Mouse (Mus musculus): ENCODE measurements around the gene Ptpro. TPM values are rescaled to one million over a fixed set of nuclear protein-coding genes. Genes with fewer than 3 reads are reported as not detected.

Ptpro gene
- polyA plus RNA-seq, 1 experiment from 2014 or later = 2.6 TPM

- no peaks in the 10 kb centered on the region for H3K9me3 ChIP-seq (replicated peaks)
- H3K4me2 ChIP-seq (replicated peaks) = no peak overlapping the region
- whole genome bisulfite sequencing = 62% methylated on average over 3 of the region's 3 CpGs
- ATAC-seq (ENCODE audit: insufficient number of reproducible peaks, low FRiP score, low TSS enrichment, low read depth) = no peak
- H3K4me3 ChIP-seq (replicated peaks) = no peak overlapping the region
- no peaks in the 10 kb centered on the region for H3K4me1 ChIP-seq
- H3K36me3 ChIP-seq = no peaks in the 10 kb centered on the region
- no peaks in the 10 kb centered on the region for H3K27me3 ChIP-seq
- H3K27ac ChIP-seq (replicated peaks) = no peak overlapping the region
- H3K9ac ChIP-seq = no peak overlapping the region
Measured at GRCm38 (mm10) chr6:137331826-137332225, 79.7 kb downstream of the Ptpro start.

DNA sequence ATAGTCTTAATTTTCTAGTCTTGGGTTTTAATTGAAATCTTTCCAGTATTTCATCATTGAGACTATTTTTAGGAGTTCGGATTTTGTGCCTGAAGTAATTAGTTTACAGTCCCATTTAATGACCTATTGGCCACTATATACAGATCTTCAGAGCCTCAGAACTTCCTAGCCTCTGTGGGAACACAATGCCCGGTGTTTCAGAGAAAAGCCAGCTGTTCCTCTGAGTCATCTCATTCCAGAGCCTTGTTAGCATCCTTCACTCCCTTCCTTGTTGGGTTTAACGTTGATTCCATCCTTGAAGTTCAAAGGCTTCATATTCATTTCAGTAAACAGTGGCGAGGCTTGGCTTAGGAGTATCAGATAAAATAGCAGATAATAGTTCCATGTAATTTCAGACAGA, 87.0 kb downstream of the Ptpro start:
- Histone ChIP-seq H3K4me1 (peaks cover 5% of the 10 kb centered on the region; the same call in 1 of the 2 replicates), H3K36me3 (no peaks in the 10 kb centered on the region), H3K27me3 (no peaks in the 10 kb centered on the region), H3K9ac (no peak overlapping the region), H3K4me2 (replicated peaks) (no peak overlapping the region), H3K27ac (replicated peaks) (no peak overlapping the region), H3K4me3 (replicated peaks) (no peak overlapping the region), H3K9me3 (replicated peaks) (no peaks in the 10 kb centered on the region)
- ATAC-seq (ENCODE audit: insufficient number of reproducible peaks, low FRiP score, low TSS enrichment, low read depth) = no peak
- 43% methylated on average over 4 of the region's 4 CpGs for WGBS

GRCm38 (mm10) chr6:137343688-137344441, 91.7 kb downstream of the Ptpro start:
- Histone ChIP-seq H3K4me3 (replicated peaks) (no peak overlapping the region), H3K4me2 (replicated peaks) (no peak overlapping the region), H3K27me3 (no peaks in the 10 kb centered on the region), H3K4me1 (peaks cover 5% of the 10 kb centered on the region; the same call in 1 of the 2 replicates), H3K9me3 (replicated peaks) (no peaks in the 10 kb centered on the region), H3K36me3 (no peaks in the 10 kb centered on the region), H3K27ac (replicated peaks) (no peak overlapping the region), H3K9ac (no peak overlapping the region)
- 48% methylated on average over 5 of the region's 5 CpGs for whole genome bisulfite sequencing
- peak; percentile 60 for ATAC-seq (ENCODE audit: insufficient number of reproducible peaks, low FRiP score, low TSS enrichment, low read depth)

GRCm38 (mm10) chr6:137360166-137360565, 108.0 kb downstream of the Ptpro start:
- Histone ChIP-seq H3K4me3 (replicated peaks) (no peak overlapping the region), H3K4me2 (replicated peaks) (no peak overlapping the region), H3K9ac (no peak overlapping the region), H3K9me3 (replicated peaks) (no peaks in the 10 kb centered on the region), H3K4me1 (peaks cover 7% of the 10 kb centered on the region), H3K27ac (replicated peaks) (no peak overlapping the region), H3K36me3 (no peaks in the 10 kb centered on the region), H3K27me3 (no peaks in the 10 kb centered on the region)
- WGBS = 80% methylated on average over 7 of the region's 7 CpGs
- ATAC-seq (ENCODE audit: insufficient number of reproducible peaks, low FRiP score, low TSS enrichment, low read depth) = no peak

DNA sequence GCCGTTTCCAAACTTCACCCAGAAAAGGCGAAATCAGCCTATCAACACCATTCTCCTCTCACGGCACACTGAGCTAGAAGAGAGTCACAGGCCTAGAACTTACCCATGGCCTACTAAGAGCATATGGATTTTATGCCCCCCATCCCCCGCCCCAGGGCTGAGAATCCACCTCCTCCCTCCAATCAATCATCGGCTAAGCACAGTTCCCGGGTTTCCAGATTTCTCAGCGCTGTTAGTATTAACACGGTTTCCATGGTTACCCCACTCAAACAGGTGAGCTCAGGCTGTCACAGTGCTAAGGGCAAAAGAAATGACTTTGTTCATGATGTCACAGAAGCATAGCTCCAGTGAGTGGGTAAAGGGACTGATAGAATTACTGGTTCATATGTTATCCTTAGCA, 110.1 kb downstream of the Ptpro start:
- Histone ChIP-seq H3K27me3 (no peaks in the 10 kb centered on the region), H3K27ac (replicated peaks) (no peak overlapping the region), H3K4me2 (replicated peaks) (no peak overlapping the region), H3K9me3 (replicated peaks) (no peaks in the 10 kb centered on the region), H3K36me3 (no peaks in the 10 kb centered on the region), H3K4me1 (peaks cover 7% of the 10 kb centered on the region), H3K9ac (no peak overlapping the region), H3K4me3 (replicated peaks) (no peak overlapping the region)
- WGBS = 53% methylated on average over 8 of the region's 8 CpGs
- ATAC-seq (ENCODE audit: insufficient number of reproducible peaks, low FRiP score, low TSS enrichment, low read depth) = no peak

DNA sequence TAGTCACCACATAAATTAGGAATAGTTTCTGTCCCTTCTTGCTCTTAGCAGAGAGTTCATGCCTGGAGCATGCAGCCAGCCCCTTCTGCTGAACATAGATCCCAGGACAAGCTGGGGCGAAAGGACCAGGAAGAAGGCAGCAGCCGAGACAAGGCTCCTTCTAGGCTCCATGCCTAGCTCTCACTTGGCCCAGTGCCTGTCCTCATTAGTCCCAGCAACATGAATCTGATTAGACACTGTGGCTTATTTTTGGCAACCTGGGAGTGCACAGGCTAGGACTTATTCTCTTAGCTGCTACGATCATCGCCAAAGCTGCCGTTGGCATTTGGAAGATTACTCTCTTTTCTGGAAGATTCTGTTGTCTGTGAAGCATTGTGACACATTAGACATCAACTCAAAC, 112.6 kb downstream of the Ptpro start:
- Histone ChIP-seq H3K4me2 (replicated peaks) (no peak overlapping the region), H3K27ac (replicated peaks) (no peak overlapping the region), H3K4me3 (replicated peaks) (no peak overlapping the region), H3K4me1 (peaks cover 7% of the 10 kb centered on the region), H3K9me3 (replicated peaks) (no peaks in the 10 kb centered on the region), H3K27me3 (no peaks in the 10 kb centered on the region), H3K36me3 (no peaks in the 10 kb centered on the region), H3K9ac (no peak overlapping the region)
- WGBS = 40% methylated on average over 5 of the region's 5 CpGs
- ATAC-seq (ENCODE audit: insufficient number of reproducible peaks, low FRiP score, low TSS enrichment, low read depth) = no peak

GRCm38 (mm10) chr6:137365637-137366036, 113.5 kb downstream of the Ptpro start:
- no peaks in the 10 kb centered on the region for H3K9me3 ChIP-seq (replicated peaks)
- no peaks in the 10 kb centered on the region for H3K36me3 ChIP-seq
- 77% methylated on average over 2 of the region's 2 CpGs for WGBS
- no peak overlapping the region for H3K4me3 ChIP-seq (replicated peaks)
- H3K27ac ChIP-seq (replicated peaks) = no peak overlapping the region
- no peaks in the 10 kb centered on the region for H3K27me3 ChIP-seq
- H3K9ac ChIP-seq = no peak overlapping the region
- peaks cover 7% of the 10 kb centered on the region for H3K4me1 ChIP-seq
- no peak overlapping the region for H3K4me2 ChIP-seq (replicated peaks)
- ATAC-seq (ENCODE audit: insufficient number of reproducible peaks, low FRiP score, low TSS enrichment, low read depth) = no peak

DNA sequence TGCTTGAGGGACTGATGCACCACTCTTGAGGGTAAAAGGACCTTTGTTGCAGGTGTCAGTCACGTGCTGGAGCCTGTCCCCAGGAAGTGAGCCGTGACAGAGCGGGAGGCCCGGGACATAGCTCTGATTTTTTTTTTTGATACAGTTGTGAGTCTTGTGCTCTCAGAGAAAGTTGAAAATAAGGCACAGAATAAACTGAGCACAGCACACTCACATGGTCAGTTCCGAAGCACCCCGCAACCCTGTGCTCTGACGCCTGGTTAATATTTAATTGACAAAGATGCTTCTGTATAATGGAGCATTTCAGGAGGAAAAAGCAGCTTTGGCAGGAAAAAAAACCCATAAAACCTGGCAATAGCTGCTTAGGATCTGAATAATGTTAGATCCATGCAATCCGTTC, 118.6 kb downstream of the Ptpro start:
- no peak overlapping the region for H3K9ac ChIP-seq
- 60% methylated on average over 8 of the region's 8 CpGs for WGBS
- no peaks in the 10 kb centered on the region for H3K27me3 ChIP-seq
- no peak overlapping the region for H3K27ac ChIP-seq (replicated peaks)
- H3K4me1 ChIP-seq = no peaks in the 10 kb centered on the region
- no peaks in the 10 kb centered on the region for H3K9me3 ChIP-seq (replicated peaks)
- ATAC-seq (ENCODE audit: insufficient number of reproducible peaks, low FRiP score, low TSS enrichment, low read depth) = no peak
- H3K4me3 ChIP-seq (replicated peaks) = no peak overlapping the region
- no peak overlapping the region for H3K4me2 ChIP-seq (replicated peaks)
- H3K36me3 ChIP-seq = no peaks in the 10 kb centered on the region

DNA sequence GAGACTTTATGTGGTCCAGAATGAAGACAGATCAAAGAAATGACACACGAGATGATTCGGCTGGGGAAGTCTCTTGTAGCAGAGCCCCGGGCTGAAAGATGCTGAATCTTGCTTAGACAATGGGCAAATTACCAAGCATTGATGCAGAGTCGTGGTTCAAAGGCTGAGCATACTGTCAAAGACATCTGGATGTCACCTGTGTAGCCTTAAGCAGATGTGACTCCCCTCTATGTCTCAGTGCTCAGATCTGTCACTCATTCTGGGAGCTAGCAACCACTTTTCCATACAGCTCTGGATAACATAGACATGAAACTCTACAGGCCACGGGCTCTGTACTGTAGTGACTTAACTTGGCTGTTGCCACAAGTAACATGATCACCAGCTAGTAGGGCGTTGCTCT, 119.3 kb downstream of the Ptpro start:
- 31% methylated on average over 6 of the region's 6 CpGs for WGBS

DNA sequence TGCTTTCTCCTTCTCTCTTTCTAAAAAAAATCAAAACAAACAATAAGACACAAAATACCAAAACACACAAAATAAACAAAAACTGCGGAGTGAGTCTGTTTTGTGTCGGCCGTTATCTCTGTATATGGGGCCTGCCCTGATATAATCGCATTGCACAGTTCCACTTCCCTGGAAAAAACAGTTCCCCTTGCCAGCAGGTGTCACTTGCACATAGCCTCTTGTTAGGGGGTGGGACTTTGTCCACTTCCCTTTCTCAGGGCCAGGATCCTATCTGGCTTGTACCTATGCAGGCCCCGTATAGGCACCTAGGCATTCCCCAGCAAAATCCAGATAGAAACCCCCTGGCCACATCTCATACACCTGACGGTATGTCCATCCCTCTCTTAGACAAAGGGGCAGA, 121.8 kb downstream of the Ptpro start:
- Histone ChIP-seq H3K4me1 (no peaks in the 10 kb centered on the region), H3K4me2 (replicated peaks) (no peak overlapping the region), H3K9me3 (replicated peaks) (no peaks in the 10 kb centered on the region), H3K4me3 (replicated peaks) (no peak overlapping the region), H3K36me3 (no peaks in the 10 kb centered on the region), H3K9ac (no peak overlapping the region), H3K27ac (replicated peaks) (no peak overlapping the region), H3K27me3 (no peaks in the 10 kb centered on the region)
- WGBS = 86% methylated on average over 6 of the region's 6 CpGs
- no peak for ATAC-seq (ENCODE audit: insufficient number of reproducible peaks, low FRiP score, low TSS enrichment, low read depth)

More for the DNA sequence above, 119.3 kb downstream of the Ptpro start:
- no peak overlapping the region for H3K9ac ChIP-seq
- H3K9me3 ChIP-seq (replicated peaks) = no peaks in the 10 kb centered on the region
- H3K27ac ChIP-seq (replicated peaks) = no peak overlapping the region
- no peak overlapping the region for H3K4me2 ChIP-seq (replicated peaks)
- no peak overlapping the region for H3K4me3 ChIP-seq (replicated peaks)
- no peaks in the 10 kb centered on the region for H3K36me3 ChIP-seq
- no peaks in the 10 kb centered on the region for H3K4me1 ChIP-seq
- ATAC-seq (ENCODE audit: insufficient number of reproducible peaks, low FRiP score, low TSS enrichment, low read depth) = no peak
- H3K27me3 ChIP-seq = no peaks in the 10 kb centered on the region

GRCm38 (mm10) chr6:137382546-137382945, 130.4 kb downstream of the Ptpro start:
- no peak overlapping the region for H3K27ac ChIP-seq (replicated peaks)
- WGBS = 53% methylated on average over 9 of the region's 9 CpGs
- no peaks in the 10 kb centered on the region for H3K36me3 ChIP-seq
- H3K4me3 ChIP-seq (replicated peaks) = no peak overlapping the region
- no peaks in the 10 kb centered on the region for H3K4me1 ChIP-seq
- H3K27me3 ChIP-seq = no peaks in the 10 kb centered on the region
- no peak overlapping the region for H3K4me2 ChIP-seq (replicated peaks)
- H3K9me3 ChIP-seq (replicated peaks) = no peaks in the 10 kb centered on the region
- ATAC-seq (ENCODE audit: insufficient number of reproducible peaks, low FRiP score, low TSS enrichment, low read depth) = no peak
- H3K9ac ChIP-seq = no peak overlapping the region

DNA sequence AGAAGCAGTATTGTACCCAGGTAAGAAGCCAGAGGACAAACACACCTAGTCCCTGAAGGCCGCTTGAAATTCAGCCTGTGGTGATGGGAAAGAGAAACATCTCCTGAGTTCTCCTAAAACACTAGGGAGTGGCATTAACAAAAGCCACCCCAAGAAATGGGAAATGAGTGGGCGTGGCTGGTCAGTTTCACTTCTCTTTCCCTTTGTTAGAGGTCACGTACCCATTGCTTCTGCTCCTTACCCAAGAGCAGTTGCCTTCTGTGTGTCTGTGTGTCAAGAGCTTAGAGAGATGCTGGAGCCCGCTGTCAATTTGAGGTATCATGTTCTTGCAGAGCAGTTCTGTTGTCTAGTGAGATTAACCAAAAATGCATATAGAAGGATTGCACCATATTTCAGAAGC, 134.2 kb downstream of the Ptpro start:
- Histone ChIP-seq H3K9me3 (replicated peaks) (no peaks in the 10 kb centered on the region), H3K4me2 (replicated peaks) (no peak overlapping the region), H3K4me3 (replicated peaks) (no peak overlapping the region), H3K36me3 (no peaks in the 10 kb centered on the region), H3K27ac (replicated peaks) (no peak overlapping the region), H3K9ac (no peak overlapping the region), H3K4me1 (no peaks in the 10 kb centered on the region), H3K27me3 (no peaks in the 10 kb centered on the region)
- 85% methylated on average over 4 of the region's 4 CpGs for WGBS
- ATAC-seq (ENCODE audit: insufficient number of reproducible peaks, low FRiP score, low TSS enrichment, low read depth) = no peak

Measured in embryonic facial prominence, embryonic 15.5 days (tissue).